Mouse (Mus musculus) right cerebral cortex, postnatal 10 days (tissue): Measurements from ENCODE around the gene Mrpl58.

Experiments used
- DNase-seq, 2 experiments: peaks; one replicate each; pipeline ENCODE4 v3.0.0; 2021; ENCODE audit warnings: low spot score in 2 of 2

Gene Mrpl58

DNA sequence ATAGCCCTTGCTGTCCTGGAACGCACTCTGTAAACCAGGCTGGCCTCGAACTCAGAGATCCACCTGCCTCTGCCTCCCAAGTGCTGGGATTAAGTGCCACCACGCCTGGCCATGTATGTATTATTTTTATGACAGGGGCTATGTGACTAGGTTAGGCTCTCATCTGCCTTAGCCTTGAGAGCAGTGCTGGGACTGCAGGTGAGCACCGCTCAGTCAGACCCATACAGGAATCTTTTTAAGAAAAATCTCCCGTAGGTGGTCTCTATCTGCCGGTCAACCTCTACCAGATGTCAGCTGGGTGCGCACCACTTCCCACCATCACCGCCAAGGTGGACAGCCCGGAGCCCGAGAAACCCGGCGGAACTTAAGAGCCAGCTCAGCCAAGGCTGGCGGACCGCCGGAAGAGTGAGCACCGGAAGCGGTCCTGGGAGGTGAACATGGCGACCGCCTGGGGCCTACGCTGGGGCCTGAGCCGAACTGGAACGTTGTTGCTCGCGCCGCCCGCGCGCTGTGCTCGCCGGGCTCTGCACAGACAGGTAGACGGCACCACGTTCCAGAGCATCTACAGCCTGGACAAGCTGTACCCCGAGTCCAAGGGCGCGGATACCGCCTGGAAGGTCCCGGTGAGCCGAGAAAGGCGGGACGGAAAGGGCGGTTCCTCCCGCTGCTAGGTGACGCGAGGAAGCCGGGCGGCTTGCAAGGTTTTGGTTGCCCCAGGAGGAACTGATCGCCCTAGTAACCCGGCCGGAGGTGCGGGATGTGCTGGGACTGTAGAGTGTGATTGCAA, at the start of gene Mrpl58:
Mrpl58 (plus strand) TSS at position 415 of the 787 bp plus-strand sequence.
- peak; percentile 92 for DNase-seq

DNA sequence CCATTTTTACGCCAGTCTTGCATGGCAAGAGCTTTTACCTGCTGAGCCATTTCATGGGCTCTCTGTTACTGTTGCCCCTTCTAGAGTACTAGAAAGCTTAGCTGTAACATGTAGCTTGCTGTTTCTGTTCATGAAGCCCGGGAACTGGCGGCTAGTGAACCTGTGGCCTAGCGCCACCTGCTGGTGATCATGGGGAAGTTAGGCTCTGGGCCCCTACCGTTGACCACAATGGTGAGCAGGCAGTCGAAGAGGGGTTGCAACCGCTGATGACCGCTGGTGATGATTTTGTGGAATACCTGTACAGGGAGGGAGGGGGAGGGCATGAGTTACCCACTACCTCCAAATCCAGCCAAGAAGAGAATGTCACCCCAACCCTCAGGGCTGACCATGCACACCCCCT, 49.4 kb upstream of the Mrpl58 start:
- peak; percentile 77 to 84 for DNase-seq

DNA sequence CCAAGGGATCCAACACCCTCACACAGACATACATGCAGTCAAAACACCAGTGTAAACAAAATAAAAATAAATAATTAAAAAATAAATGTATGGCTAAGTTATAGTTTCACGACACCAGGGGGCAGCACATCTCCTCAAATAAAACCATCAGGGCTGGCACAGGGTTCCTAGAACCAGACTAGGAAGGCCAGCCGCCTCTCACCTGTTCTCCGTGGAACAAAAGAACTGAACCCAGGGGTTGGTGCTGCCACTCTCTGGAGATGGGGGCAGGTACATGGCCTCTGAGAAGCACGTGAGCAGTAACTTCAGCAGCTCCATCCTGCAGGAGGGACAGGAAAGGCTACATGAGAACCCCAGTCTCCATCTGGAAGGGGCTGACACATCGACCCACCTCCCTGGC, 45.1 kb upstream of the Mrpl58 start:
- peak; percentile 70 to 81 for DNase-seq

GRCm38 (mm10) chr11:115359293-115359692, 44.3 kb upstream of the Mrpl58 start:
- DNase-seq = no peak

DNA sequence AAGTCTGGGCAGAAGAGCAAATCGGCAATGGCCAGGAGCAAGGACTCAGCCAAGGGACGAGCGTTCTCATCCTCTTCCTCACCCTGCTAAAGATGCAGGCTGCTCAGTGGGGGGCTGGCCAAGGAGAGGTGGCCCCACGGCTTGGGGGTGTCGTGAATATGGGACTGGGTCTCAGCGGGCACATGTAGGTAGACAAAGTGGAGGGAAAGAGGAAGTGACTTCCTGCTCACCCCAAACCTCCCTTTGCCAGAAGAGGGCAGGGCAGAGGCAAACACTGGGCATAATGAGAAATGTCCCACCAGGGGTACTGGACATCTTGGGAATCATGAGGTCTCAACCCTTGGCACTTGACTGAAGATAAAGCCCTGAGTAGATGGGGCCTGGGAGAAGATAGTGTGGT, 43.8 kb upstream of the Mrpl58 start:
- DNase-seq = no peak

DNA sequence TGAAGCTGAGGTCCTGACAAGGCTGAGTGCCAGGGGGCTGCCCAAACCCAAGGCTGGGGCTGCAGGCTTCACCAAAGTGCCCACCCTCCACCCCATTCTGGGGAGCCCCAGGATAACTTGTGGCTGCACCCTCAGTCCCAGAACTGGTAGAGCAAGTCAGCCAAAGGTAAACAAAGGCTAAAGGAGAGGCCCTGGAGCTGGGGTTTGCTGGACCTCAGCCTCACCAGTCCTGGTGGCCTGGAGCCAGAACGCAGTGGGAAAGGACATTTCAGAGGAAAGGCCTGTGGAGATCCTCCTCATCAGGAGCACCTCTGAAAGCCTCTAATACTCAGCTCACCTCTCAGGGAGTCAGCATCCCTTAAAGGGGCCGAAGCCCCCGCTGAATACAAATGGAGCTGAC, 39.4 kb upstream of the Mrpl58 start:
- DNase-seq = no peak

DNA sequence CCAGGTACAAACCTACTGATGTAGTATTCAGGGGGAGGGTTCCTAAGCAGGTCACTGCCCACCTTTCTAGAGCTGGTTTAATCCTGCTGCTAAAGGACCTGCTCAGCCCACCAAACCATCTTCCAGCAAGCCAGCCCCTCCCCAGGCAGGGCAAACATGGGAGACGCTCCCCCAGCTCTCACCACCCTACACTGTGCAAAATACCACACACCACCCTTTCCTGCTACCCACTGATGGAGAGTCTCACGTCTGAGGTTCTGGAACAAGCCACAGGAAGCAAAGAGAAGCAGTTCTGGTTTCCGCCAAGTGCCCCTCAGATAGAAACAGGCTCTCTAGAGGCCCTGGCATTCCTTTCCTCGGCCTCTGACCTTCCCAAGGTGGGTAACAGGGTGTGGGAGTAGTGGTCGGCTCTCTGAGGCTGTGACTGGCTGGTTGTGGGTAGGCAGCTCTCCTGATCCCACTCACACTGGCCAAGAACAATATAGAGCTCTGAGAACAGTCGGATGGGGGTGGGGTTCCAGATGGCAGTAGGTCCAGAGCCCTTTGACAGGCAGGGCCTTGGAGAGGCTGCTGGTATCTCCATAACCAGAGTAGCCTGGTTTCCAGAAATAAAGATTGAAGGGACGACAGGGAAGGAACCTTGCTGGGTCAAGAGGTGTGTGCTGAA, 37.4 kb upstream of the Mrpl58 start:
- no peak for DNase-seq

DNA sequence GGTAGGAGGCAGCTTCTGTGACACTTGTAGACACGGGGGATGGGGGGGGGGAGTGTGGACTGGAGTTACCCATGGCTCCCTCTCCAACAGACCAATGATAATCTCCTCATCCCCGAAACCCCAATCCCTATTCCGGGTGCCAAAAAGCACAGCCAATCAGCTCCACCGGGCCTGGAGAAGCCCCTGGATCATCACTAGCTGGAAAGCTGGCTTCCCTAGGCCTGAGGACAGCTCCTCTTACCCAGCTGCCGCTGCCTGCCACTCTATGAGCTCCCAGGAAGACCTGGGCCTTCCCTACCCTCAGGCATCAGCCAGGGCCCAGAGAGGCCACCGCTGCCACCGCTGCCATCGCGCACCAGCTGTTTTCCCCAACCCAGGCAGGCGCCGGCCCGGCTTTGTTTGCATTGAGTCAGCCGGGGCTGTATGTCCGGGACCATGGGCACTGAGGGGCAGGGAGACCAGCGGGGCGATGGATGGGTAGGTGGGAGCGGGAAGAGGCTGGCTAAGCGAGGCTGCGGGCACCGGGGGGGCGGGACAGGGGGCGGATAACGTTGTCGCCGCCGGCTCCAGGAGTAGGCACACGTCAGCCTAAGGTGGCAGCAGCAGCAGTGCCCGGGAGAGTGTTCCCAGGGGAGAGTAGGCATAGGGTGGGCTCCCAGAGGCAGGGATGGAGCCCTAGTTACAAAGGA, 36.7 kb upstream of the Mrpl58 start:
- peak; percentile 83 to 88 for DNase-seq

GRCm38 (mm10) chr11:115367395-115367944, 36.1 kb upstream of the Mrpl58 start, which contains the start of gene Hid1:
Gene Hid1, minus strand, starts transcription at chr11:115367756.
- DNase-seq = peak; percentile 88 to 89

- DNase-seq = no peak
Observed at GRCm38 (mm10) chr11:115370368-115370767, 33.2 kb upstream of the Mrpl58 start.

- no peak for DNase-seq
Observed at GRCm38 (mm10) chr11:115371354-115371753, 32.2 kb upstream of the Mrpl58 start.

DNA sequence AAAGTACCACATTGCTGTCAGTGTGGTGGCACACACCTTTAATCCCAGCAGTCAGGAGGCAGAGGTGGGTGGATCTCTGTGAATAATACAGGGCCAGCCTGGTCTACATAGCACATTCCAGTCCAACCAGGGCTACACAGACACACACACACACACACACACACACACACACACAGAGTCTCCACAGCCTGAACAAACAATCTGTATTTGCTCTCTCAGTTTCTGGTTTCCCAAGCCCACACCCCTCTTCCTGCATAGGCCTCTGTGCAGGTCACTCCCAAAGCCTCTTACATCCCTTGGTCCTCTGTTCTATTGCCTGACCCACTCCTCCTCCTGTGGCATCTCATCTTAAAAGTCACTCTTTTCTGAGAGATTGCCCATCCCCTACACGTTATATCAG, 31.5 kb upstream of the Mrpl58 start:
- no peak for DNase-seq

DNA sequence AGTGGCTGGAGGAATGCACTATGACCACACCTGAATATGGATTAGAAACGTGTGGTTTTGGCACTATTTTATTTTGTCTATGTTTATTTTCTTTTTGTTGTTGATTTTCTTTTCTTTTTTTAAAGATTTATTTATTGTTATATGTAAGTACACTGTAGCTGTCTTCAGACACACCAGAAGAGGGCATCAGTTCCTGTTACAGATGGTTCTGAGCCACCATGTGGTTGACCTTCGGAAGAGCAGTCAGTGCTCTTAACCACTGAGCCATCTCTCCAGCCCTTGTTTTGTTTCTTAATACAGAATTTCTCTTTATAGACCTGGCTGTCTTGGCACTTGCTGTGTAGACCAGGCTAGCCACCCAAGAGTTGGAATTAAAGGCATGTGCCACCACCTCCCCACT, 30.8 kb upstream of the Mrpl58 start:
- DNase-seq = no peak

GRCm38 (mm10) chr11:115373805-115374694, 29.5 kb upstream of the Mrpl58 start:
- peak; percentile 85 for DNase-seq

DNA sequence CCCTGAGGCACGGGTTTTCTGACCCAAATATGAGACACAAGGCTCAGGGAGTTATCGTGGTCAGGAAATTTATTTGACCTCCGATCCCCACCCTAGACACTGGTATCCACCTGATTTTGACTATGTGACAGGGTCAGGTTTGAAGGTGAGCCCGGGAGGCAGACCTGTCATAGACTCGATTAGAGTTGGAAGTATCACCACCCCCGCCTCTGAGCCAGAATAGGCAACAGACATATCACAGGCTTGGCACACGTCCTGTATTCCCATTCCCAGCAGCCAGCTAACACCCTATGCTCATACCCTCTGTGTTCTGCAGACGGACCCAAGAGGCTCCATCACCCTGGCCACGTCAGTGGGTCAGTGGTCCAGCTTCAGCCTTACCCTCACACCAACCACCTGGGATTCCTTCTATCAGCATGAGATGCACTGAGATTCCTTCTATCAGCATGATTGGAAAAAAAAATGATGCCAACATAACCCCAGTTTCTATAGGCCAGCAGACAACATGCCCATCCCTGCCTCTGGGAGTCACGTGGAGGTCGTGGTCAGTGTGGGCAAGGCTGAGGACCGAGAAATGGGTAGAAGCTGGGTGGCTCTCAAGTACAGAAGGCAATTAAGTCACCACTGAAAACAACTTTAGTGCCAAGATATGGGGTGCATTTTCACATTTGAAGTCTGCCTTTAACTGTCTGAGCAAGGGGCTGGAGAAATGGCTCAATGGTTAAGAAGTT, 28.7 kb upstream of the Mrpl58 start:
- DNase-seq = peak; percentile 57 to 72

- no peak for DNase-seq
Observed at GRCm38 (mm10) chr11:115376722-115377121, 26.8 kb upstream of the Mrpl58 start.

DNA sequence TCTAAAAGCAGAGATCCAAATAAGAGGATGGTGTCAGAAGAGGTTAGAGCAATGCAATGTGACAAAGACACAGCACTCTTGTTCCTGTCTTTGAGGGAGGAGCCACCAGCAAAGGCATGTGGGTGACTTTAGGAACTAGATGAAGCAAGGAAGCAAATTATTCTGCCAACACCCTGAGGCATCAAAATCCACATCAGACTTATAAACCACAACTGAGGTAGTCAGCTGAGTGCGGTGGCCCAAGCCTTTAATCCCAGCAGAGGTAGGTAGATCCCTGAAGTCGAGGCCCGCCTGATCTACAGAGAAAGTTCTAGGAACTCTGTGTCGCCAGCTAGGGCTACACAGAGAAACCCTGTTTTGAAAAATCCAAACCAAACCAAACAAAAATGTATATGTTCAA, 26.3 kb upstream of the Mrpl58 start:
- no peak for DNase-seq

- DNase-seq = no peak
Observed at GRCm38 (mm10) chr11:115377854-115378253, 25.7 kb upstream of the Mrpl58 start.

DNA sequence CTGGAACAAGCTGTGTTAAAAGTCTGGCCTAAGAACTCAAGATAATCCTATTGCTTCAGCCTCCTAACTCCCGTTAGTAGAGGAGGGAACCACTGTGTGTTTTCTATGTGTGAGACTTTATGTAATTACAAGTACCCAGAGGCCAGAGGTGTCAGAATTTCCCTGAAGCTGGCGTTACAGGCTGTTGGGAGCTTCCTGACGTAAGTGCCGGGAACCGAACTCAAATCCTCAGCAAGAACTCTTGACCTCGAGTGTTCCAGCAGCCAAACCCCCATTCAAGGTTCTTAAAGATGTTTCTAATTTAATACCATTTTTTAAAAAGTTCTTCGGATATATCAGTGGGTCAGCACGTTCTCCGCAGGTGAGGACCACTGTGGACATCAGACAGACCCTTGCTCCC, 22.3 kb upstream of the Mrpl58 start:
- no peak for DNase-seq

GRCm38 (mm10) chr11:115381743-115382539, 21.6 kb upstream of the Mrpl58 start, which contains the start of gene Cdr2l:
Gene Cdr2l, plus strand, starts transcription at chr11:115381916.
- DNase-seq = peak; percentile 93 to 94
